Mouse (Mus musculus) thymus, adult 2 months (tissue): ENCODE data around the gene Slc38a3. TPM values are rescaled to one million over a fixed set of nuclear protein-coding genes. Genes with fewer than 3 reads are reported as not detected.
A peak's percentile ranks its signal among the peaks of the same experiment; 100 is the strongest.

Experiments
- DNase-seq: peaks from one replicate; pipeline ENCODE4 v3.0.0; 2021
- H3K27ac ChIP-seq: fragments of 200-500 bp; 2 replicates; pipeline ENCODE4 v1.5.1; 2012; ENCODE audit warnings: low read length, control low read depth; ENCODE audit not compliant: control insufficient read depth, insufficient read depth
- H3K27me3 ChIP-seq: fragments of 200-500 bp; 2 replicates; pipeline ENCODE4 v1.6.1; 2012; ENCODE audit warnings: mild to moderate bottlenecking, low read length, moderate library complexity, mixed read lengths; ENCODE audit not compliant: control insufficient read depth, insufficient read depth
- H3K36me3 ChIP-seq: fragments of 200-500 bp; 2 replicates; pipeline ENCODE4 v1.6.1; 2012; ENCODE audit warnings: mild to moderate bottlenecking, low read length, moderate library complexity; ENCODE audit not compliant: control insufficient read depth, insufficient read depth
- H3K4me1 ChIP-seq: fragments of 200-500 bp; replicated peaks from 2 replicates; pipeline ENCODE4 v1.6.1; 2012; ENCODE audit warnings: low read length; ENCODE audit not compliant: control insufficient read depth, insufficient read depth
- H3K4me3 ChIP-seq: fragments of 200-500 bp; 2 replicates; pipeline ENCODE4 v1.5.1; 2012; ENCODE audit warnings: mild to moderate bottlenecking, low read length, control low read depth, moderate library complexity; ENCODE audit not compliant: control insufficient read depth, insufficient read depth
- CTCF ChIP-seq: fragments of 200-500 bp; IDR thresholded peaks from 2 replicates; pipeline ENCODE4 v1.5.1; 2012; ENCODE audit warnings: mild to moderate bottlenecking, control low read depth, low read length, moderate library complexity, borderline replicate concordance; ENCODE audit not compliant: control insufficient read depth, poor library complexity, insufficient read depth; ENCODE audit errors: extremely low read depth
- POLR2A ChIP-seq: fragments of 200-500 bp; IDR thresholded peaks from 2 replicates; pipeline ENCODE4 v1.6.1; 2012; ENCODE audit warnings: mild to moderate bottlenecking, low read length, control low read depth, moderate library complexity; ENCODE audit not compliant: control insufficient read depth, poor library complexity, insufficient read depth; ENCODE audit errors: extremely low read depth
- WGBS: fragments of 180-500 bp; shearing (Covaris S2); methylation state at CpG from one replicate; pipeline ENCODE4 v1.1.7; 2018; 5-methylcytosine and 5-hydroxymethylcytosine counted together
- polyA plus RNA-seq: library from polyadenylated mRNA; depleted of rRNA; stranded (reverse); fragments of >200 nt; gene quantifications from 2 replicates; pipeline ENCODE4 v1.2.3, GENCODE M21; 2012

Slc38a3 gene
- polyA plus RNA-seq, 1 experiment = 11.2 TPM

DNA sequence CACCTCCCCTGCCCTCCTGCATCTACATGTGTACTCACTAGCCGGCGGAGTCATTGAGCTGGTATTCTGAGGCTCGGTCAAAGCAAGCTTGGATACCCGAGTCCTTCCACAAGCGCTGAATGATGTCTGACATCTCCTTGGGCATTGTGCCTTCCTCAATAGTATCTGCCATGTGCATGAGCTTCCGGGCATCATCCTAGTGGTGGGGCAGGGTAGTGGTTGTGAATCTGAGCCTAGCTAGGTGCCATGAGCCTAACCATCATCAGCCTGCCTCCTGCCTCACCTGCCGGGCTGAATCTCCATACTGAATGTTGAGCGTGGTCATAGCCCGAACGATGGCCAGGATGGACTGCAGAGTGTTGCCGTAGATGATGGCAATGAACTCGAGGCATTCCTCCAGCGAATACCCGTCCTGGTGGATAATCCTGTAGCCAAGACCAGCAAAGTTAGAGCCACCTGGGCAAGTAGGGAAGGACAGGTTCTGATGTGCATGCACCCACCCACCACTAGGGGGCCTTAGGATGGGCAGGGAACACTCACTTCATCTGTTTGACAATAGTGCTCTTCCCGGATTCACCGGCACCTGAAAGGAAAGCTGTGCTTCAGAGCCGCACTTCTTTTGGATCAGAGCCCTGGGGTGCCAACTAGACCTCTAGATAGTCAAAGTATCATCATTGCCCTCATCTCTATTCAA lies 7.9 kb upstream of the Slc38a3 start:
- H3K36me3 ChIP-seq = no peaks in the 10 kb centered on the region
- WGBS = 27% methylated on average over 17 of the region's 17 CpGs
- peaks cover 14% of the 10 kb centered on the region for H3K4me1 ChIP-seq
- peak; percentile 70; the same call in 1 of the 2 replicates for TF ChIP-seq CTCF
- TF ChIP-seq POLR2A = no peak
- DNase-seq = peak; percentile 61
- no peak overlapping the region for H3K27ac ChIP-seq
- H3K4me3 ChIP-seq = no peak overlapping the region
- peaks cover 7% of the 10 kb centered on the region; the same call in 1 of the 2 replicates for H3K27me3 ChIP-seq

DNA sequence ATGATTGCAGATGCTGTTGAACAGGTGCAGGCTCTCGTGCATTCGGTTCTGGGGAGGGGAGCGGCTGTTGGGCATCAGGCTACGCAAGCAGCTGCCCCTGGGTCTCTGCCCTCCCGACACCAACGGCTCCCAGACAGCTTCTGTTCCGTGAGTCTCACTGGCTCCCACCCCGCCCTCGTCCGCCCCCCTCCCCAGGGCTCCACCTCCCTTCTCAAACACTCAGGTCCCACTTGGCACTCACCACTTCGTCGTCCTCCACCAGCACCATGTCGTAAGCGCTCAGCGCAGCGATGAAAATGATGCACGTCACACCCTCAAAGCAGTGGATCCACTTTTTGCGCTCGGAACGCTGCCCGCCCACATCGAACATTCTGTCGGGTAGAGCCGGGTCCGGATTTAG lies 7.0 kb upstream of the Slc38a3 start:
- Histone ChIP-seq H3K27me3 (peaks cover 7% of the 10 kb centered on the region; the same call in 1 of the 2 replicates), H3K4me3 (peak overlapping the region; percentile 17), H3K4me1 (peaks cover 14% of the 10 kb centered on the region), H3K36me3 (no peaks in the 10 kb centered on the region), H3K27ac (no peak overlapping the region)
- DNase-seq = no peak
- WGBS = 3% methylated on average over 25 of the region's 25 CpGs
- TF ChIP-seq POLR2A (no peak), CTCF (no peak)

DNA sequence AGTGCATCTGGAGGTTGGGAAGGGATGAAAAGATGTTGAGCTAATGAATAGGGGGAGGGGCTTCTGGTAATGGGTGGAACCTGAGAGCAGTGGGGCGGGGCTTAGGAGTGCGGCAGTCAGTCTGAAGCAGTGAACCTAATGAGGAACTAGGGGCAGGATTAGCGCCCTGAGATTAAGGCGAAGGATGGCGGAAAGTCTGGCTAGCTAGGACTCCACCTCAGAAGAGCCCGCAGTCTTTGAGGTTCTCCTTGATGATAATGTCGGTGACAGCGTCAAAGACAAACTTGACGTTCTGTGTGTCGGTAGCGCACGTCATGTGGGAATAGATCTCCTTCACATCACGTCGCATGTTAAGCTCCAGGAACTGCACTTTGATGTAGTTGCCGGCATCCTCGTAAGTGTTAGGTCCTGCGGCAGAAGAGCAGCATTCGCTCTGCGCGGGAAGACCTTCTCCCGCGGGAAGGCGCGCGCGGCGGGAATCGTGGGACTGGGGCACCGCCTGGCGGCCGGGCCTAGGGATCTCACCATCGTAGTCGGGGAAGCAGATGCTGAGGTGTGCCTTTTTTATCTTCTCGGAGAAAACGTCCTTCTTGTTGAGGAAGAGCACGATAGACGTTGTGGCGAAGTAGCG lies 6.5 kb upstream of the Slc38a3 start:
- Histone ChIP-seq H3K27me3 (peaks cover 7% of the 10 kb centered on the region; the same call in 1 of the 2 replicates), H3K4me1 (peaks cover 14% of the 10 kb centered on the region), H3K4me3 (peak overlapping the region; percentile 17), H3K27ac (no peak overlapping the region), H3K36me3 (no peaks in the 10 kb centered on the region)
- WGBS = 1% methylated on average over 39 of the region's 39 CpGs
- DNase-seq = peak; percentile 68
- TF ChIP-seq POLR2A (no peak), CTCF (peak; percentile 82)

DNA sequence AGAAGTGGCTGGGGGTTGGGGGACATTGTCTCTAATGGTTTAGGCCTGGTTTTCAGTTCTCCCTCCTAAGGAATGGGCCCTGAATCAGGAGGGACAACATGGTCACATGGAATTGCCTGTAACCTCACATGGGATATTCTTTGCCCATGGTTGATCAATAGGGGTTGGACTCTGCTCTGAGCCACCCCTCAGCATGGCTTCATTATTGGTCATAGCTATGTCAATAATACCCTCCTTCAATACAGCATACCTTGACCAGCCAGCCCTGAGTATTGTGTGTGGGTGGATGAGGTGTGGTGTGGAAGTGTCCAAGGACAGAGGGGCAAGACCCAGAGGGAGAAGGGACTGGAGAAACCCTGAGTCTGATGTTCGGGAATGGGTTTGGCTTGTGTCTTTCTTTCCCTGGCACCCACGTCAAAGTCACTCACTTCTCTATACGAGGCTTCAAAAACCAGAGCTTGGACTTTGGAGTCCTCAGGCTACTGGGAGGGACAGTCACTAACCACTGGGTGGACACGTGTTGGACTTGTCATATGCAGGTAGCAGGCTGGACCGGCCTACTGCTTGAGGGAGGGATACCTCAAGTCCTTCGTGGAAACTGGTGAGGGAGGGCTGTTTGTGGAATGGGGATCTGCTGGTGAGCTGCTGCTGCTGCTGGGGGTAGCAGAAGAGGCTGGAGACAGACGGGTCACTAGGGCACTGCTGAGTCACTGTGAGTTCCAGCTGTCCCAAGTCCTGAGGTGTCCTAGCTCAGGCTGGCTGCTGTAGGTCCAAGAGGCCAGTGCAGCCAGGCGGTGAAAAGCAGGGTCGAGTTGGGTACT lies 5.5 kb upstream of the Slc38a3 start:
- no peak overlapping the region for H3K27ac ChIP-seq
- no peak overlapping the region for H3K4me3 ChIP-seq
- TF ChIP-seq POLR2A (no peak), CTCF (no peak)
- H3K27me3 ChIP-seq = peaks cover 7% of the 10 kb centered on the region; the same call in 1 of the 2 replicates
- peaks cover 14% of the 10 kb centered on the region for H3K4me1 ChIP-seq
- no peak for DNase-seq
- WGBS = 83% methylated on average over 9 of the region's 9 CpGs
- H3K36me3 ChIP-seq = no peaks in the 10 kb centered on the region

DNA sequence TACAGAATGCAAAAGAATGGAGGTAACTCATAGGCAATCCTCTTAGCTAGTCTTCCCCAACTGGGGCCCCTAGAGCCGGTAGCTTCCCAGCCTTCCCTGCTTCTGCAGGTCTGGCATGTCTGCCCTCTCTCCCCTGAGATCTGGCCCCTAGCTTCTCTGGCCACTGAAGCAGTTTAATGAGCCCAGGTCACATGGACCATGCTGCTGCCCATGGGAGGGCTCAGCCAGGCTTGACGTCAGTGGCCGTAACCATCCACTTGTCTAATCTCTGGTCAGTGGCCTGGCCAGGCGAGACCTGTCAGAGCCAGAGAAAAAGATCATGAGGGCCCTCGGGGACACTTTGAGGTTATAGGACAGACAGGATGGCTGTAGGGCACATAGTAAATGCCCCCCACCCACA lies 929 bp upstream of the Slc38a3 start:
- Histone ChIP-seq H3K27me3 (peaks cover 13% of the 10 kb centered on the region), H3K4me1 (peaks cover 10% of the 10 kb centered on the region), H3K4me3 (no peak overlapping the region), H3K27ac (no peak overlapping the region), H3K36me3 (no peaks in the 10 kb centered on the region)
- no peak for DNase-seq
- no peak for TF ChIP-seq POLR2A
- no peak for TF ChIP-seq CTCF
- WGBS = 94% methylated on average over 5 of the region's 5 CpGs

DNA sequence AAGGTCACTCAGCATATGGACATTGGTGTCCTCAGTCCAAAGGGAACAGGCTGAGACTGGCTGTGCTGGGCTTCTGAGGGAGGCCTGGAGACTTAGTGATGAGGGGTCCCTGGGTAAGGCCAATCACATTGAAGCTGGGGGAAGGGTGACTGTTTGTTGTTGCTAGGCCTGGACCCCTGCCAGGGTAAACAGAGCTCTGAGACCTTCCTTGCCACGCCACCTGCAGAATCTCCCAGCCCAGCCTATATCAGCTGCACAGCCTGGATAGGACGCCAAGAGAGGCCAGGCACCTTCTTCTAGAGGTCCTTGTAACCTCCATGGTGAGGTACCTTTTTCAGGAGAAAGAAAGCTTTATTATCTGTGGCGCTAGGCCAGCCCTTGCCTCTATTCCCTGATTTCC lies 414 bp downstream of the Slc38a3 start:
- no peak for DNase-seq
- TF ChIP-seq CTCF (no peak), POLR2A (no peak)
- H3K27me3 ChIP-seq = peaks cover 13% of the 10 kb centered on the region
- H3K36me3 ChIP-seq = no peaks in the 10 kb centered on the region
- H3K4me1 ChIP-seq = peaks cover 10% of the 10 kb centered on the region
- no peak overlapping the region for H3K4me3 ChIP-seq
- H3K27ac ChIP-seq = no peak overlapping the region
- WGBS = 85% methylated on average over 3 of the region's 3 CpGs
